11 mouse cellular contexts compared by ENCODE assay signal in genomic region chr2:85196901-85197300, GRCm38 (mm10). TPM values are rescaled to one million over a fixed set of nuclear protein-coding genes. Genes with fewer than 3 reads are reported as not detected.
DNase-seq lines count a peak whose midpoint lies in the region; ATAC-seq and TF ChIP-seq lines count a peak whose summit lies in the region.
"Had no signal": no experiment of that assay in that cellular context is flagged by ENCODE, and none has a peak within 500 bp of the region (broad histone marks: within the 10 kb centered on the region; RNA-seq: fewer than 3 reads in every experiment).

Lrrc55 (minus strand) TSS chr2:85197197.

- H3K4me1 ChIP-seq in kidney, embryonic 15.5 days = peaks cover 7% of the 10 kb centered on the region; the same call in 1 of the 2 replicates
- peaks cover 4% of the 10 kb centered on the region for H3K4me1 ChIP-seq in cortical plate, adult 2 months (ENCODE audit: control insufficient read depth, insufficient read depth, low read length)
- 0 out of 2 replicates have a peak, but pooled peaks cover 3% of the 10 kb centered on the region for H3K4me1 ChIP-seq in hindbrain, postnatal 0 days (ENCODE audit: insufficient read depth, low read length)
- 0 out of 2 replicates have a peak, but pooled peaks cover 10% of the 10 kb centered on the region for H3K4me1 ChIP-seq in midbrain, embryonic 14.5 days (ENCODE audit: control insufficient read depth, insufficient read depth, low read length)

- H3K36me3 ChIP-seq in kidney, embryonic 15.5 days = no peaks in the 10 kb centered on the region
- H3K36me3 ChIP-seq in hindbrain, postnatal 0 days (ENCODE audit: insufficient read depth, low read length) = no peaks in the 10 kb centered on the region
- H3K36me3 ChIP-seq in midbrain, embryonic 14.5 days (ENCODE audit: control insufficient read depth, insufficient read depth, low read length) = no peaks in the 10 kb centered on the region
- H3K36me3 ChIP-seq: G1E had no signal

- H3K4me3 ChIP-seq in kidney, embryonic 15.5 days (replicated peaks) = peak within 1 kb of the TSS; percentile 25; the same call in 1 of the 2 replicates
- H3K4me3 ChIP-seq in cortical plate, adult 2 months (ENCODE audit: insufficient read depth, low read length) = peak within 1 kb of the TSS; percentile 64
- H3K4me3 ChIP-seq in hindbrain, postnatal 0 days (ENCODE audit: low read length) = peak within 1 kb of the TSS; percentile 45
- peak within 1 kb of the TSS; percentile 47 for H3K4me3 ChIP-seq in midbrain, embryonic 14.5 days (replicated peaks; ENCODE audit: low read depth, low read length)

- no peak for ATAC-seq in kidney, embryonic 15.5 days (replicated peaks; ENCODE audit: low FRiP score)
- no peak for ATAC-seq in hindbrain, postnatal 0 days
- no peak for ATAC-seq in midbrain, embryonic 14.5 days (ENCODE audit: low FRiP score, low TSS enrichment)

- no peak for TF ChIP-seq CTCF in cortical plate, adult 2 months (IDR thresholded peaks at IDR 0.05; ENCODE audit: extremely low read depth, insufficient read depth, low read length)
- TF ChIP-seq CTCF in hindbrain, postnatal 0 days (IDR thresholded peaks at IDR 0.05; ENCODE audit: low read depth) = no peak

- no peak within 1 kb of the TSS for H3K27ac ChIP-seq in kidney, embryonic 15.5 days
- 0 out of 2 replicates have a peak within 1 kb of the TSS, but pooled peaks have one; percentile 17 for H3K27ac ChIP-seq in cortical plate, adult 2 months (ENCODE audit: insufficient read depth, low read length)
- H3K27ac ChIP-seq in hindbrain, postnatal 0 days = peak within 1 kb of the TSS; percentile 76
- H3K27ac ChIP-seq in midbrain, embryonic 14.5 days (replicated peaks; ENCODE audit: low read depth, low read length) = peak within 1 kb of the TSS; percentile 71
- H3K27ac ChIP-seq: macrophage had no signal

- H3K4me2 ChIP-seq in kidney, embryonic 15.5 days = peak within 1 kb of the TSS; percentile 50
- peak within 1 kb of the TSS; percentile 68 for H3K4me2 ChIP-seq in hindbrain, postnatal 0 days (ENCODE audit: low read depth, low read length)
- H3K4me2 ChIP-seq in midbrain, embryonic 14.5 days (ENCODE audit: low read length) = peak within 1 kb of the TSS; percentile 70

- WGBS in kidney, embryonic 15.5 days = 79% methylated on average over 1 of the region's 1 CpGs
- 87% methylated on average over 1 of the region's 1 CpGs for WGBS in hindbrain, postnatal 0 days
- WGBS in midbrain, embryonic 14.5 days = 87% methylated on average over 1 of the region's 1 CpGs

- no peak within 1 kb of the TSS for H3K9ac ChIP-seq in kidney, embryonic 15.5 days
- H3K9ac ChIP-seq in hindbrain, postnatal 0 days (replicated peaks; ENCODE audit: low read length) = peak within 1 kb of the TSS; percentile 58
- H3K9ac ChIP-seq in midbrain, embryonic 14.5 days (replicated peaks; ENCODE audit: low read length) = peak within 1 kb of the TSS; percentile 65

- peaks cover 24% of the 10 kb centered on the region for H3K27me3 ChIP-seq in kidney, embryonic 15.5 days
- H3K27me3 ChIP-seq in hindbrain, postnatal 0 days (ENCODE audit: insufficient read depth, low read length) = no peaks in the 10 kb centered on the region
- H3K27me3 ChIP-seq in midbrain, embryonic 14.5 days (ENCODE audit: control insufficient read depth, insufficient read depth, low read length) = no peaks in the 10 kb centered on the region

- DNase-seq in kidney, postnatal 10 days = no peak
- DNase-seq in hindbrain, postnatal 0 days (ENCODE audit: low spot score) = no peak
- DNase-seq in midbrain, embryonic 14.5 days = no peak
- no peak for DNase-seq in thymus, postnatal 14 days
- no peak for DNase-seq in cerebellum, postnatal 14 days
- no peak for DNase-seq in urinary bladder, postnatal 4 days (ENCODE audit: low spot score in 2 of 2)

- no peak for TF ChIP-seq POLR2A in cortical plate, adult 2 months (IDR thresholded peaks at IDR 0.05; ENCODE audit: extremely low read depth, insufficient read depth, low read length)

- no peaks in the 10 kb centered on the region for H3K9me3 ChIP-seq in kidney, embryonic 15.5 days (replicated peaks)
- H3K9me3 ChIP-seq in hindbrain, postnatal 0 days (ENCODE audit: low read length) = no peaks in the 10 kb centered on the region
- no peaks in the 10 kb centered on the region for H3K9me3 ChIP-seq in midbrain, embryonic 14.5 days (ENCODE audit: control insufficient read depth, low read length)
- H3K9me3 ChIP-seq: G1E had no signal

RNA-seq across cellular contexts. Expression of gene Lrrc55, which starts in this region (rescaled TPM):
- 0.40 and 0.65 TPM in 2 replicates for polyA plus RNA-seq in kidney, embryonic 15.5 days (2015; fragmentation: Nextera tagmentation; extraction: Ambion mirVana)
- polyA plus RNA-seq in cortical plate, adult 2 months (2012; rRNA removed) = 35.7 and 36.0 TPM in 2 replicates
- total RNA-seq in hindbrain, postnatal 0 days (2014; rRNA removed) = 27.3 and 33.7 TPM in 2 replicates
- polyA plus RNA-seq in hindbrain, postnatal 0 days (2015; fragmentation: Nextera tagmentation; extraction: Ambion mirVana) = 9.0 and 9.7 TPM in 2 replicates
- 9.6 and 13.8 TPM in 2 replicates for polyA plus RNA-seq in midbrain, embryonic 14.5 days (2014; fragmentation: Nextera tagmentation; extraction: Ambion mirVana)
- total RNA-seq: common myeloid progenitor, adult 5-6 weeks had no signal
- polyA plus RNA-seq: G1E, macrophage had no signal
